Mouse (Mus musculus) megakaryocyte progenitor cell, adult 5-6 weeks (primary cell): ENCODE results near the gene Mfsd9. TPM values are rescaled to one million over a fixed set of nuclear protein-coding genes. Genes with fewer than 3 reads are reported as not detected.
"Not testable (repeated sequence)": the region's sequence is repeated elsewhere in the genome, so short reads cannot be mapped to it uniquely, and the experiment has no call there.

Source experiments
- ATAC-seq: replicated peaks from 2 replicates; pipeline ENCODE4 v1.8.0; 2016; ENCODE audit warnings: mild to moderate bottlenecking, moderate TSS enrichment, inconsistent platforms; ENCODE audit not compliant: poor library complexity
- total RNA-seq, 2 experiments: library from RNA; stranded (forward) in 1 of 2; stranded (reverse) in 1 of 2; fragments of 157-497, 149-512 nt in 1 of 2; fragments of 200-1000 nt in 1 of 2; gene quantifications; 2 replicates each; pipeline versions ENCODE4 v1.2.3 to v1.2.4; 2015 to 2017

Gene Mfsd9
- total RNA-seq, 2 experiments from 2014 or later: 1.4 to 2.4 TPM

- ATAC-seq: no peak
Observed at GRCm38 (mm10) chr1:40784306-40784705, 6.2 kb downstream of the Mfsd9 start.

GRCm38 (mm10) chr1:40783450-40783849 lies 7.0 kb downstream of the Mfsd9 start:
- ATAC-seq: no peak

- ATAC-seq: no peak
Observed at GRCm38 (mm10) chr1:40776763-40777162, 13.7 kb downstream of the Mfsd9 start.

- ATAC-seq: no peak
Observed at GRCm38 (mm10) chr1:40776102-40776501, 14.4 kb downstream of the Mfsd9 start.

GRCm38 (mm10) chr1:40774040-40774439 lies 16.4 kb downstream of the Mfsd9 start:
- no peak for ATAC-seq

DNA sequence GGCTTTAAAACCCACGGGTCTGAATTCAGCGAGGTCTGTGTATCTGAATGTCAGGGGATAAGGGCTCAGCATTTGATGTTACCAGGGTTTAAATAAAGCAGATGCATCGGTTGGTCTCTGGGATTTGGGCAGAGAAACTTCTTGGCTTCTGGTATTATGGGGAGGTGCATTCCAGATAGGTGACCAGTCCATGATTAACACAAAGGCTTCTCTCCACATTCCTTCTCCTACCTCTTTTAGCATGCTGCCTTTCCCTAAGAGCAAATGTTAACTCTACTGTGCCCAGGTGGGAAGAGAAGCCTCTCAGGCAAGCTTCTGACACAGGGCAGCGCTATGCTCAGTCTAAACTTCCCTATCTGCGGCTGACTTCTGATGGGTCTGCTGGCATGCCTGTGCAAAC lies 17.3 kb downstream of the Mfsd9 start:
- no peak for ATAC-seq

DNA sequence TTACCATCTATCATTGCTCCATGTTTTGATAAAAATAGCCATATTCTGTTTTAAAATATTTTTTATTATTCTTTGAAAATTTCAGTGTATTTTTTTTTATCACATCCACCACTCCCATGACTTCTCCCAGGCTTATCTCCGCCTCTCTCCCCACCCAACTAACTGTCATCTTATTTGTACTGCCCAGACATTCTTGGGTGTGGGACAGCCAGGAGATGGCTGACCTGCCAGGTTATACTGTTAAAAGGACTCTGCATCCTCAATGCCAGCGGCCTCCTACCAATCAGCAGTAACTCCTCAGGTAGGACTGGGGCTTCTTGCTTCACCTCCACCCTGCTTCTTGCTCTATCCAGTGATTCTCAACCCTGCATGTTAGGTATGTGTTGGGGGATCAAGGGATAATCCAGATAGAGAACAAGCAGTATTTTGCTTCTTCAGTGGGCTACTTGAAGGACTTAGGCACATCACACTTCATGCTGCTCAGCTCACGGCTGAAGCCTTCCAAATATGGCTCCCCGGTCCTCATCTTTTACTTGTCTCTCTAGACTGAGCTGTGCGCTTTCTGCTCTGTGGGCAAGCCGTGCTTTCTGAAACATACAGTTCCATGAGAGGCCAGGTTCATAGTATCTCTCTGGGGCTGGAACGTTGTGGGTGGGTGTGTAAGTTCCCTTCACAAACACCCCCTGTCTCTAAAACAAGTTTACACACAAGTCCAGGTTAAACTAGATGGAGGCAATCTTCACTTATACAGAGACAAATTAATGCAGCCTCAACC lies 19.1 kb downstream of the Mfsd9 start:
- peak; percentile 73 for ATAC-seq

GRCm38 (mm10) chr1:40769331-40769894 lies 21.1 kb downstream of the Mfsd9 start:
- ATAC-seq: no peak

DNA sequence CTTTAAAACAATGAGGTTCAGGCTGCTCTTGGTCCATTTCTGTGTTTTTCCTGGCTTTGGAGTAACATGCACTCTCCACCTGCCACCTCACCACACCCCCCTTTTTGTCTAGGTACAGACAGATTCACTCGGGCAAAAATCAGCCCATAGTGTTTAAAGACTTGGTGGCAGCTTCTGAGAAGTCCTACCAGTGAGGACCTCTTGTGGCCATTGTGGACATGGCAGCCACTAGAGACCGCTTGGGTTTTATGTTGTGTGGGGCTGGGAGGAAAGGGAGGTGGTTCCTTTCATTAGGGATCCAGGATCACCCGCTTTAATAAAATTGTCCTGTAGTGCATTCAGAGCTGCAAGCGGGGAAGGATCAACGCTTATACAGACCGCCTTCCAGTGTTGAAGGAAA lies 21.9 kb downstream of the Mfsd9 start:
- peak; percentile 88 for ATAC-seq

- no peak for ATAC-seq
Observed at GRCm38 (mm10) chr1:40767588-40767987, 22.9 kb downstream of the Mfsd9 start.

GRCm38 (mm10) chr1:40765521-40765920 lies 25.0 kb downstream of the Mfsd9 start:
- no peak for ATAC-seq

DNA sequence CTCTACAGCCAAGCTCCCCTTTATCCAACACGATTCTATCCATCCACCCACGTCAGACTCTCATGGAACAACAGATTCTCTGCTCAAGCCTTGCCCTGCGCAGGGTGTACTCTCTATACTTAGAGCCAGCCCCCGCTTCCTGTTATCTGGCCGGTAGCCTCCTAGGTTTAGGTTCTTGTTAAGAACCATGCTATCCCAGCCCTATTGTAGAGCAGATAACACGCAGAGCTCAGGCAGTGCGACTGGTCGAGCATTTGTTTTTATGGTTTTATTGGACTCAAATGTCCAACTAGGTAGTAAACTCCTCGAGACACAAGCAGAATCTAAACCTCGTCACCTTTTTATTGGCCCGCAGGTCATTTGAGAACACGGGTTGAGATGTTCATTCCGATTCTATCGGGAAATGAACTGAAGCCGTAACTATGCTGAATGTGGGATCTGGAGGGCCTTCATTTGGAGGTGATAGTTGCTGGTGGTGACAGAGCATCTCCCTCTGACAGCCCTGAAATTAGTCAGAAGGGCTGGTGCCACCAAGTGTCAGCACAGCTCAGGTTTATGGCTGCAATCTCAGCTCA lies 25.7 kb downstream of the Mfsd9 start:
- no peak for ATAC-seq

DNA sequence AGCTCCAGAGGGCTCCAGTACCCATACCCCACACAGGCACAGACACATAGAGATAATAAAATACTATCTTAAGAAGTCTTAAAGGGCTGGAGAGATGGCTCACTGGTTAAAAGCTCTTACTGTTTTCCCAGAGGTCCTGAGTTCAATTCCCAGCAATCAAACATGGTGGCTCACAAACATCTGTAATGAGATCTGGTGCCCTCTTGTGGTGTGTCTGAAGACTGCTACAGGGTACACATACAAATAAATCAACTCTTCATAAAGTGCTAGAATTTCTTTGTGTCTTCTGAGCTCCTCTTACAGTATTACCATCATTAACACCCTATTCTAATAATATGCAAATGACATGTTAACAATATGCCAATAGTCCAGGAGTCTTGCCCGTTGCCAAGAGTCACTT lies 26.4 kb downstream of the Mfsd9 start:
- ATAC-seq: no peak

DNA sequence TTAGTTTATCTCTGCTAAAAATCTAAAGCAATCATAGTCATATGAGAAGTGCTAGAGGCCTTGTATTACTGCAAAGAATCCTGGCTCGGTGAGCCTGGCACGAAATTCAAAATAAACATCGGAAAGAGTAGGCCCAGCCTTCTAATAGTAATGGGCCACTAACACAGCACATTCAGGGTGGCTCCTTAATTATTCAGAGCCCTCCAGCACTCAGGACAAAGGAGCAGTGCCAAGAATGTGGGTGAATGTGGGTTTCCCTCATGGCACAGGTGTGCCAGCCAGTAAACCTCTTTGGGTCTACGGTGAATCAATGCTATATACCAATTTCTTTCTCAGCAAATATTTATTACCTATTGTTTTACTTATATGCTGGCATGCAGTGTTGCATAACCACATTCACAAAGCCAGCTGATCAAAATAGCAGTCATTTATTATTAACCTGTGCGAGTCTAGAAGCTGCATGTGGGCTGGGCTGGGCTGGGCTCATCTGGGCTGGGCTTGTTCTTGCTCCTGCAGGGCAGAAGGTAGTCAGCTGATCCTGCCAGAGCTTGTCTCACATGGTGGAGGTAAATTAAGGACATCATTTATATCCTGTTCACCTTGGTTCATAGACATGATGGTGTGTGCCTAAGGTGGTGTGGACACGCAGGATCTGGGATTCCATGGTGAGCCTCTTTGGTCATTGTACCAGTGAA lies 30.6 kb downstream of the Mfsd9 start:
- ATAC-seq: no peak

- ATAC-seq: peak; percentile 54
Observed at GRCm38 (mm10) chr1:40746089-40746488, 44.4 kb downstream of the Mfsd9 start.

DNA sequence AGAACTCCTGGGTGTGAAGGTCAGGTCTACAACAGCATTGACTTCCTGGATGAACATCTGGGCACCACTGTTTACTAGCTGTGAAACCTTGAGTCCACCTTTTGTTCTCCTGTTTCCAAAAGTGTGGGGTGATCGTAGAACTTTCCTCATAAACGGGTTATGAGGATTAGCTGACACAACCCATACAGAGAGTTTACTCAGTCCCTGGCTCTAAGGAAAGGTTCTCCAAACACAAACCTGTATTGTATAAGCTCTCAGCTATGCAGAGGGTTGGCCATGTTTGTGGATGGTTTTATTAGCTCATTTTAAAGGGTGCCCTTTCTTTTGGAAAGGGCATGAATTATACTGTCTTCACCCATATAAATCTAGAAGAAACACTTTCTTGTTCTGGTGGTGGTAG lies 49.7 kb downstream of the Mfsd9 start:
- ATAC-seq: no peak

DNA sequence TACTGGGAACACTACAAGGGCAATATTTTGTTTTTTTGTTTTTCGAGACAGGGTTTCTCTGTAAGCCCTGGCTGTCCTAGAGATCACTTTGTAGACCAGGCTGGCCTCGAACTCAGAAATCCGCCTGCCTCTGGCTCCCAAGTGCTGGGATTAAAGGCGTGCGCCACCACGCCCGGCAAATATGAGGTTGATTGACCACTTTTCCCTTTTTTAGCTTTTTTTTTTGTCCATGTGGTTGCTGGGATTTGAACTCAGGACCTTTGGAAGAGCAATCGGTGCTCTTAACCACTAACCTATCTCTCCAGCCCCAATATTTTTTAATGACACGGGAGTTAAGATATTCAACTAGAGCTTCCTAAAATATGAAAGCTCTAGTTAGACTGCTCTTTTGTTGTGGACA lies 52.2 kb downstream of the Mfsd9 start:
- not testable (repeated sequence) for ATAC-seq

DNA sequence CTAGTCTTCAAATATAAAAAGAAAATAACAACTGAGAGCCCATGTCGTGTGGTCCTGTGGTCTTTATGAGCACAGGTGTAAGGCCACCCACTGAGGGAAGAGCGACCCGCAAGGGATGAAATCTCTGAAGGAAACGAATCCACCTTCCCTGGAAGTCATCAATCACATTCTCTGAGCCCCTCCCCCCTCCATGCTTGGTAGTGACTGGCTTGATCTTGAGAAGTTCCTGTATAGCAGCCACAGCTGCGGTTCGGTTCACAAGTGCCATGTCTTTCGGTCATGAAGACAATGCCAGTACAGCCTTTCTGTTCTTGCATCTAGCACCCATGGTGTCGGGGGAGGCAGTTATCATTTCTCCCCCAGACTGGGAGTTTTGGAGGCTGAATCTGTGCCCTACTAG lies 52.8 kb downstream of the Mfsd9 start:
- 0 out of 2 replicates have a peak, but pooled peaks have one; percentile 17 for ATAC-seq

DNA sequence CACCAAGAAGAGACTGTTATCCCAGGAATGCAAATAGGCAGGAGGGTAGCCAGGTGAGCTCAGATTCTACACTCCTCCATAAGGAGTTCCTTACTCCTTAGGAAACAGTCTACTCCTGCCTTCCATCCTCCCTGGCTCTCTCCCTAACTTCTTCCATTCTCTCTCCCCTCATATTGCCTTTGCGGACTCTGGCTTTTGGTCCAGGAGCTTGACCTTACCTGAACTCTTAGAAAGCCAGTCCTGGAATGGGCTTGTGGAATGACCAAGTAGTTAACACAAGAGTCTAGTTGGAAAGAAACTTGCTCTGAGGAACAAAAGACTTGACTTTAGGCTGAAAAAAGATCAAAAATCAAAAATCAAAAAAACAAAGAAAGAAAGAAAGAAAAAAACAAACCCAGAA lies 61.9 kb downstream of the Mfsd9 start:
- no peak for ATAC-seq

- no peak for ATAC-seq
Observed at GRCm38 (mm10) chr1:40727404-40727803, 63.1 kb downstream of the Mfsd9 start.

DNA sequence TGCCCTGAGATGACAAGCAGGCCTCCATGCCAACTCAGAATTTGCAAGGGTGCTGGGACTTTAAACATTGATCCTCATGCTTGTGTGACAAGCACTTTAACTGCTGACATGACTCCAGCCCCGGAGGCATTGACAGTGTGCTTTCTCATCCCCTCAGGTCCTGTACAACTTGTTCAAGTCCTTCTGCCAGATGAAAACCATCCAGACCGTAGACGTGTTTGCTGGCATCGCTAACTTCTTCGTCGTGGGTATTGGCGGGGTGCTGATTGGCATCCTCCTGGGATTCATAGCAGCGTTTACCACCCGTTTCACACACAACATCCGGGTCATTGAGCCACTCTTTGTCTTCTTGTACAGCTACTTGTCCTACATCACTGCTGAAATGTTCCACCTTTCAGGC lies 64.4 kb downstream of the Mfsd9 start:
- ATAC-seq: no peak
